Mouse (Mus musculus) cerebellum, postnatal 25 days (tissue): ENCODE measurements around the gene Mbip.

Source experiments
- DNase-seq, 2 experiments: peaks; one replicate each; pipeline ENCODE4 v3.0.0; 2021; ENCODE audit warnings: mixed read lengths in 2 of 2

The Mbip gene

DNA sequence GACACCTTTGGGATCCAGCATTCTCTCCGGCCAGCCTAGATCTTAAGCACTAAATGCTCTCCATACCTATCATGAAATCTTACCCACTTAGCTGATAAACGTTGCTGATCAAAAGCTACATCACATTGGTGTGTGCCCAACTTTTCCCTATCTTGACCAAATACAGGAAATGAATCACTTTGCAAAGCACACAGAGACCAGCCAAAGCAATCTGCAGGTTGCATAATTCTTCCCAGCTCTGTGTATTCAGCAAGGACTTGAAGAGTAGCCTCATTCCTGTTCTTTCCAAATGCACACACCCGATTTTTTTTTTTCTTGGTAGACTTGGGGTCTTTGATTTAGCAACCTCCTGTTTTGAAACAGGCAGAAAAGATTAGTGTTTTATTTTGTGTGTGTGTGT is 57.1 kb downstream of the Mbip start:
- DNase-seq, result no peak

DNA sequence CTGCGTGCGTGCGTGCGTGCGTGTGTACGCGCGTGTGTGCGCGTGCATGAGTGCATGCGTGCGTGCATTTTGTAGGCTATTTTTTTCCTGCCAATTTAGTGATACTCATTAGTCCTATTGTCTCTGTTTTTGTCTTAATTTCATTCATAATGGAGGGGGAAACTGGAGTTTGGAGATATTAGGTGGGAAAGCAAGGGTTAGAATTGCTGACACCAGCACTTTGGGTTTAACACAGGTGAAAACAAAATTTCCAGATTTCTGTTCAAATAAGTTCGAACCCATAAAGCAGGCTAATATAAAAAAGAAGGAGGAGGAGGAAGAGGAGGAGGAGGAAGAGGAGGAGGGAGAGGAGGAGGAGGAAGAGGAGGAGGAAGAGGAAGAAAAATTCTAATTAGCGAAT is 58.9 kb downstream of the Mbip start:
- no peak for DNase-seq

DNA sequence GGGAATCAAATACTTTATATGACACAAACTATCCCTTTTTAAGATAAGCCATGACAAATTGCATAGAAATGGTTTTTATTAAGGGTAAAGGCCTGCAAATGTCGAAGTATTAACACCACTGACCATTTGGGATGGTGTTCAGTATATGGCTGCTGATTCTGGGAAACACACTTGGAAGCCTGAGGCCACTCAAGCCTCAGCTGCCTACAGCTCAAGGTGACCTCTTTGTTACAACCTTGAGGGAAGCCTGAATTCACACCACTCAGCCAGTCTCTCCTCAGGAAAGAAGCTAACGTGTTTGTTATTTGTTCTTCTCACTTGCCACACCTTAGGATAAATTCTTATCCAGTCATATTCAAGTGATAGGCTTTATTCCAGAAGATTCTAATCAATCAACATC is 61.5 kb downstream of the Mbip start:
- DNase-seq, result no peak

DNA sequence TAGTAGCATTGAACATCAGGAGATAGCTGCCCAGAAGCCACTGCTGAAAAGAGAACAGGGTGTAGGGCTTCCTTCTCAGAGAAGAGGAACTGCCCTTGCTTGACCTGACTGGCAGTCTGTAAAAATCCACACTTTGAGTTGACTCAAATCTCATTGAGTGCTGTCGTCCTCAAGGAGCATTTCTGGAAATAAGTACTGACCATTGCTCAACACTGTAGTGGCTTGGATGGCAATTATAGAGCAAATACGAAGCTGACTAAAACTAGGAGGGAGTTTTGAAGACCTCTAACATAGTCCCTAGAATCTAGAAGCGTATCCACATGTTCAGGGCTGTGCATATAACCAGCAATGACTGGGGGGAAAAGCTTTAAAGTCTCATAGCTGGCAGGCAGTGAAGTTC is 64.0 kb downstream of the Mbip start:
- DNase-seq, result no peak
